Mouse (Mus musculus): ENCODE results near the gene Slc37a1. TPM values are rescaled to one million over a fixed set of nuclear protein-coding genes. Genes with fewer than 3 reads are reported as not detected.
"Not testable (repeated sequence)": the region's sequence is repeated elsewhere in the genome, so short reads cannot be mapped to it uniquely, and the experiment has no call there.

The Slc37a1 gene
- polyA plus RNA-seq, 1 experiment from 2014 or later: 6.7 TPM

DNA sequence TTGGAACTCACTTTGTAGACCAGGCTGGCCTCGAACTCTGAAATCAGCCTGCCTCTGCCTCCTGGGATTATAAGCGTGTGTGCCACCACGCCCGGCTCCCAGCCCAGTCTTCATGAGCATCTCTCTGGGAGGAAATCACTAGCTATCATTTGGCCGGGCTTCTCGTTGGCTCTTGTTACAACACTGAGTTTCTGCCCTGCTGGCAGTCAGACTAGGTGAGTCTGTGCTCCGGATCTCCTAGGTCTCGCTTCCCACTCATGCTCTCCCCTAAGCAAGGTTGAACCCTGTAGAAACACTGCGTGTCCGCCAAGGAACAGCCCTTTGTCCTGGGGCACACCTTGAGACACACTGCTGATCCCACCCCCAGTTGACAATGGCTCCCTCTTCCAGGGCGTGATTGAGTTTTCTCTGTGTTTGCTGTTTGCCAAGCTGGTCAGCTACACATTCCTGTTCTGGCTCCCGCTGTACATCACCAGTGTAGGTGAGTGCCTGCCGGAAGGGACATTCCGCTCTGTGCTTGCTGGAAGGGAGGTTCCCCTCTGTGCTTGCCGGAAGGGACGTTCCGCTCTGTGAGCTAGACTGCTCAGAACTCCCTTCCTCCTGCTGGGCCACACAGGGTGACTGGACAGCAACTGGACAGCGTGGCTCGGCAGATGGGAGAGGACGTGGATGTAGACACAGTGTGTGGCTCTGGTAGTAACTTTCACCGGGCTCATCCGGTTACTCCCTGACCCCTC is 48.9 kb downstream of the Slc37a1 start:
- Histone ChIP-seq H3K27me3 (replicated peaks) (peaks cover 3% of the 10 kb centered on the region; the same call in 1 of the 2 replicates), H3K9me3 (no peaks in the 10 kb centered on the region), H3K4me1 (no peaks in the 10 kb centered on the region), H3K9ac (no peak overlapping the region), H3K36me3 (no peaks in the 10 kb centered on the region), H3K27ac (replicated peaks) (no peak overlapping the region), H3K4me2 (no peak overlapping the region), H3K4me3 (no peak overlapping the region)
- 78% methylated on average over 22 of the region's 22 CpGs for WGBS
- ATAC-seq (ENCODE audit: extremely low read depth, insufficient number of reproducible peaks, low FRiP score, low TSS enrichment): no peak

DNA sequence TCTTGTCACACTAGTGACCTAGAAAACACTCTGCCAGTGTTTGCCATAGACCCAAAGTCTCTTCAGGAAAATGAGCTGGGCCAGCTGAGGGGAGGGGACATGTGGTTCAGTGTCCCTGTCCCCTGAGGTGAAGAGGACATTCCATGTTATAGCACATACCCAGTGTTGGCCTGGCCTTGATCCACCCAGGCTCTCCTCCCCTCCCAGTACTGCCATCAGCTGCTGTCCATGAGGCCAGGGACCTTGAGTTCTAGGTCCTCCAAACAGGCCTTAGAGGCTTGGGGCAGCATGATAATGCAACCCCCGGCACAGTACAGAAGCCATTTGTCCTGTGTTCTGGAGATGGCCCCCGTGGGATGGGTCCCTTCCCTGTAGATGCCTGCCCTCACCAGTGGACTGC is 53.2 kb downstream of the Slc37a1 start:
- Histone ChIP-seq H3K4me3 (no peak overlapping the region), H3K4me2 (no peak overlapping the region), H3K27me3 (replicated peaks) (peaks cover 3% of the 10 kb centered on the region; the same call in 1 of the 2 replicates), H3K9ac (no peak overlapping the region), H3K27ac (replicated peaks) (no peak overlapping the region), H3K36me3 (no peaks in the 10 kb centered on the region), H3K4me1 (no peaks in the 10 kb centered on the region), H3K9me3 (no peaks in the 10 kb centered on the region)
- ATAC-seq (ENCODE audit: extremely low read depth, insufficient number of reproducible peaks, low FRiP score, low TSS enrichment): no peak
- WGBS: 71% methylated on average over 2 of the region's 2 CpGs

DNA sequence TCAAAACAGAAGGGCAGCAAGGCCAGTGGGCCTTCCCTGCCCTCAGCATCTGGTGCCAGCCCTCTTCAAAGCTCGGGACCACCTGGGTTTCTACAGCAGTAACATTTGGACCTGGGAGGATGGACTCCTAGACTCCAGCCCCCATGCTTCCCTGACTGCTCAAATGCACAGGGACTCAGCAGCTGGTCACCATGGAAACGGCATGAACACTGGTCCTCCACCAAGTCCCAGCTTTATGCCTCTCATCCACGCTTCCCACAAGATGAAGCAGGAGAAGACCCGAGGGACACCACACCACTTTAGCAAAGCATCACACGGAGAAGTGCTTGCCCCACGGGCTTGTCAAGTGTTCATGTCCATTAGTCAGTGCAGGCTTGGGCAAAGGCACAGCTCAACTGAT is 55.6 kb downstream of the Slc37a1 start:
- Histone ChIP-seq H3K4me1 (no peaks in the 10 kb centered on the region), H3K36me3 (no peaks in the 10 kb centered on the region), H3K9me3 (no peaks in the 10 kb centered on the region), H3K9ac (no peak overlapping the region), H3K4me2 (no peak overlapping the region), H3K27me3 (replicated peaks) (0 out of 2 replicates have a peak, but pooled peaks cover 3% of the 10 kb centered on the region), H3K27ac (replicated peaks) (no peak overlapping the region), H3K4me3 (no peak overlapping the region)
- WGBS: 69% methylated on average over 6 of the region's 6 CpGs
- ATAC-seq (ENCODE audit: extremely low read depth, insufficient number of reproducible peaks, low FRiP score, low TSS enrichment): no peak

DNA sequence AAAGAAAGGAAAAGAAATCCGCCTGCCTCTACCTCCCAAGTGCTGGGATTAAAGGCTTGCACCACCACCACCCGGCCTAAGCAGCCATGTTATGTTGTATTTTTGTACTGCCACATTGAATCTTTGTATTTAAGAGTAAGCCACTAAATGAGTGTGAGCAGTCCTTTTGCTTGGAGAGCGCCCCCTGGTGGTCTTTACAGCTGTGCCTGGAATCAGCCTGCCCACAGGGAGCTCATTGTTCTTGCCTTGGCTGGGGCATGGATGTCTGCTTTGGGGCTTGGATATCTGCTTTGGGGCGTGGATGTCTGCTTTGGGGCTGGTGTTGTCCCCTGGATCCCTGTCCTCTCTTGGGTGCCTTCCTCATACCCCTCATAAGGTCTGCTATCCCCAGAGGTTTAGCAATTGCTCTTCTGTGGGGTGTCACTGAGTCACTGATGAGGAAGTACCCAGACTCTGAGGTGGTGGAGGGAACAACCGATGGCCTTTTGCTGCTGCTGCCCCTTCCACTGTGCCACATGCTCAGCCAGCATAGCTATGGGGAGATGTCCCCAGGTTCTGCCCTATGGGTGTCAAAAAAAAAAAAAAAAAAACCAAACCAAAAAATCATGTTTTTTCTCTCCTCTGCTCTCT is 57.7 kb downstream of the Slc37a1 start:
- H3K9me3 ChIP-seq: no peaks in the 10 kb centered on the region
- no peak for ATAC-seq (ENCODE audit: extremely low read depth, insufficient number of reproducible peaks, low FRiP score, low TSS enrichment)
- WGBS: 37% methylated on average over 5 of the region's 5 CpGs
- no peak overlapping the region for H3K9ac ChIP-seq
- no peak overlapping the region for H3K4me3 ChIP-seq
- no peaks in the 10 kb centered on the region for H3K27me3 ChIP-seq (replicated peaks)
- H3K4me2 ChIP-seq: no peak overlapping the region
- no peaks in the 10 kb centered on the region for H3K4me1 ChIP-seq
- H3K36me3 ChIP-seq: no peaks in the 10 kb centered on the region
- H3K27ac ChIP-seq (replicated peaks): no peak overlapping the region

DNA sequence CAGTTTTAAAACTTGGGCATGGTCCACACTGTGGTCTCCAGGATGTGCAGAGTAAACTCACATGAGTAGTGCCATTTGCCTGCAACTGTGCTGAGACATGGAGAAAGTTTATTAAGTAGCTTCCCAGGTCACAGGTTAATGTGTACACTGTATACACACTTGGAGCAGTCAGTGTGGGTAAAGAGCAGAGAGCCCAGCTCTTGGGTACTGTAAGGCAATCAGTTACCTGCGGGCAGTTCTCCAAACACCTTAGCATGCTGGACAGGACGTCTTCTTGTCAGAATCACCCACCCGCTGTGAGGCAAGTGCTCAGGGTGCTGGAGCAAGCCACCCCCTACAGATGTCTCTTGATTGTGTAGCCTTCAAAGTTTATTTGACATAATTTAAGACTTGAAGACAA is 58.2 kb downstream of the Slc37a1 start:
- Histone ChIP-seq H3K4me2 (no peak overlapping the region), H3K4me3 (no peak overlapping the region), H3K4me1 (no peaks in the 10 kb centered on the region), H3K9me3 (no peaks in the 10 kb centered on the region), H3K27me3 (replicated peaks) (no peaks in the 10 kb centered on the region), H3K36me3 (no peaks in the 10 kb centered on the region), H3K27ac (replicated peaks) (no peak overlapping the region), H3K9ac (no peak overlapping the region)
- no peak for ATAC-seq (ENCODE audit: extremely low read depth, insufficient number of reproducible peaks, low FRiP score, low TSS enrichment)
- WGBS: 80% methylated on average over 3 of the region's 3 CpGs

DNA sequence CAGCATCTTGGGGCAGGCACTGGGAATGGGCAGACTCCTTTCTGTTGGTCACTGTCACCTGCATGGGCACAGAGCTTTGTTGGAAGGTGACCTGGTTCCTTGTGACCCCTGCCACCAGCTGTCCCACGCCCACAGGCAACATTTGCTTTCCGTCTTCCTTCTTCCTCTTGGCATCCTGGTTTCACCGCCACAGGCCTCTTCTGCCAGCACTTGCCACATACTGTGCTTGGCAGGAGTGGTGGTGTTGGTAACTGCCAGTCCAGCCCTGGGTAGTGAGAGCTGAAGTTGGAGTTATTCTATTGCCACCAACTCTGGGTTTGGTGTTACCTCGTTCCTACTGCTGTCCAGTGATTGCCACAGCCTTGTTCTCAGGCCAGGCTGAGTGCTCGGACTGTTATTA is 61.5 kb downstream of the Slc37a1 start:
- Histone ChIP-seq H3K27me3 (replicated peaks) (no peaks in the 10 kb centered on the region), H3K27ac (replicated peaks) (no peak overlapping the region), H3K9me3 (no peaks in the 10 kb centered on the region), H3K9ac (no peak overlapping the region), H3K4me3 (no peak overlapping the region), H3K36me3 (no peaks in the 10 kb centered on the region), H3K4me1 (no peaks in the 10 kb centered on the region), H3K4me2 (no peak overlapping the region)
- ATAC-seq (ENCODE audit: extremely low read depth, insufficient number of reproducible peaks, low FRiP score, low TSS enrichment): no peak
- WGBS: 72% methylated on average over 5 of the region's 5 CpGs

DNA sequence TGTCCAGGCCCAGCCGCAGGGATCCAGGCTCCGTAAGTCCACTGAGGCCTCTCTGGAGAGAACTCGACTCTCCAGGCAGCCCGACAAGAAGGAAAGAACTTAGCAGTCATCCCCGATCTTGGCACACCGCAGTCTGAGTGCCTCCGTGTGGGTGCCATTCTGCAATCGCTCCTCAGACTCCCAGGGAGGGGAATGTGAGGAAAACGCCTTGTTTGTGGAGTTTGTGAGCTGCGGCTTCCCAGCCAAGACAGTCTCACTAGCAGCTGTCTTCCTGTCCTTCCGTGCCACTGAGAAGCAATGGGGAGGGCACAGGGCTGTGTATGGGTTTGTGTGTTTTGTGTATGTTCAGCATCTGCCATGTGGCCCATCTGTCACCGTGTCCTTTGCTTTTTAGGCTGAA is 62.8 kb downstream of the Slc37a1 start:
- Histone ChIP-seq H3K4me3 (no peak overlapping the region), H3K4me2 (no peak overlapping the region), H3K27me3 (replicated peaks) (no peaks in the 10 kb centered on the region), H3K9ac (no peak overlapping the region), H3K4me1 (no peaks in the 10 kb centered on the region), H3K36me3 (no peaks in the 10 kb centered on the region), H3K27ac (replicated peaks) (no peak overlapping the region), H3K9me3 (no peaks in the 10 kb centered on the region)
- WGBS: 79% methylated on average over 12 of the region's 12 CpGs
- no peak for ATAC-seq (ENCODE audit: extremely low read depth, insufficient number of reproducible peaks, low FRiP score, low TSS enrichment)

DNA sequence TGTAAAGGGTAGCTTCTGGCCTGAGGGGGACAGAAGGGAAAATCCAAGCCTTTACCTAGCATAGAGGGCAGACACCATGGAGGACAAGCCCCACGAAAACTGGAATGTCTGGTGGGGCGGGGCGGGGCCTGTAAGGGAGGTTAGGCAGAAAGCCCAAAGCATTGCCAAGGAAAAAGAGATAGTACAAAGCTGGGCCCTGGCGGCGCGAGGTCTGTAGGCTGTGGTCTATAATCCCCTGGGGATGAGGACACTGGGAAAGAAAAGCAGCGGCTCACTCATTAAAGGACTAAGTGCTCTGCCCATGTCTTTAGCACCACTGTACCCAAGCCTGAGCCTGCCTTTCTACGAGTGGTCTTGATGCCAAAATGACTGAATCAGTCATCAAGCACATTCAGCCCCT is 65.4 kb downstream of the Slc37a1 start:
- 55% methylated on average over 8 of the region's 8 CpGs for WGBS
- Histone ChIP-seq H3K27ac (replicated peaks) (no peak overlapping the region), H3K4me3 (no peak overlapping the region), H3K4me1 (no peaks in the 10 kb centered on the region), H3K27me3 (replicated peaks) (no peaks in the 10 kb centered on the region), H3K4me2 (no peak overlapping the region), H3K36me3 (no peaks in the 10 kb centered on the region), H3K9ac (no peak overlapping the region), H3K9me3 (no peaks in the 10 kb centered on the region)
- ATAC-seq (ENCODE audit: extremely low read depth, insufficient number of reproducible peaks, low FRiP score, low TSS enrichment): no peak

DNA sequence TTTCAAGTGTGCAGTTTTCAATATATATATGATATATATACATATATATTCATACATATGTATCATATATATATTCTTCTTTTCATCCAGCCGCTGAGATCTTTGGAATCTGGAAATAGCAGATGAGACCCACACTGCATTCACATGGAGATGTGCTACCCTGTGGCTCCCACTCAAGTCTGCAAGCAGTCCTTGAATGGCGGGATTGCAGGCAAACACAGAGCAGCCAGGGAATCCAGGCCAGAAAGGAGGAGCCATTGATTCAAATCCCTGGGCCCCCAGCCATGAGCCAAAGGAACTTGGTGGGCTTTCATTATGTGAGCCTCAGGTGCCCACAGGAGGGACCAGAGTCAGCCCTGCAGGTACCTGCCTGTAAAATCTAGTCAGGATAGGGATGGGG is 66.7 kb downstream of the Slc37a1 start:
- no peak for ATAC-seq (ENCODE audit: extremely low read depth, insufficient number of reproducible peaks, low FRiP score, low TSS enrichment)
- no peaks in the 10 kb centered on the region for H3K36me3 ChIP-seq
- WGBS: 87% methylated on average over 2 of the region's 2 CpGs
- H3K9ac ChIP-seq: no peak overlapping the region
- H3K4me2 ChIP-seq: no peak overlapping the region
- H3K27me3 ChIP-seq (replicated peaks): no peaks in the 10 kb centered on the region
- H3K4me3 ChIP-seq: no peak overlapping the region
- no peak overlapping the region for H3K27ac ChIP-seq (replicated peaks)
- H3K4me1 ChIP-seq: no peaks in the 10 kb centered on the region
- no peaks in the 10 kb centered on the region for H3K9me3 ChIP-seq

DNA sequence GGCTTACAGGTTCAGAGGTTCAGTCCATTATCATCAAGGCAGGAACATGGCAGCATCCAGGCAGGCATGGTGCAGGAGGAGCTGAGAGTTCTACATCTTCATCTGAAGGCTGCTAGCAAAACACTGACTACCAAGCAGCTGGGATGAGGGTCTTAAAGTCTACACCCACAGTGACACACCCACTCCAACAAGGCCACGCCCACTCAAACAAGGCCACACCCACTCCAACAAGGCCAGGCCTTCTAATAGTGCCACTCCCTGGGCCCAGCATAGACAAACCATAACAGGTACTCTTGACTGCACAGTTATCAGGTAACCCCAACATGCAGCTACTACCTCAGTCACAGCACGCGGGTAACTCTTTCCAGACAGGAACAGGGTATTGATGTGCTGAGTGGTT is 68.1 kb downstream of the Slc37a1 start:
- not testable (repeated sequence) for H3K4me3 ChIP-seq; H3K4me2 ChIP-seq; H3K27me3 ChIP-seq (replicated peaks); ATAC-seq (ENCODE audit: extremely low read depth, insufficient number of reproducible peaks, low FRiP score, low TSS enrichment); H3K27ac ChIP-seq (replicated peaks); H3K9me3 ChIP-seq; H3K4me1 ChIP-seq; H3K9ac ChIP-seq; H3K36me3 ChIP-seq
- 58% methylated on average over 3 of the region's 3 CpGs for WGBS

DNA sequence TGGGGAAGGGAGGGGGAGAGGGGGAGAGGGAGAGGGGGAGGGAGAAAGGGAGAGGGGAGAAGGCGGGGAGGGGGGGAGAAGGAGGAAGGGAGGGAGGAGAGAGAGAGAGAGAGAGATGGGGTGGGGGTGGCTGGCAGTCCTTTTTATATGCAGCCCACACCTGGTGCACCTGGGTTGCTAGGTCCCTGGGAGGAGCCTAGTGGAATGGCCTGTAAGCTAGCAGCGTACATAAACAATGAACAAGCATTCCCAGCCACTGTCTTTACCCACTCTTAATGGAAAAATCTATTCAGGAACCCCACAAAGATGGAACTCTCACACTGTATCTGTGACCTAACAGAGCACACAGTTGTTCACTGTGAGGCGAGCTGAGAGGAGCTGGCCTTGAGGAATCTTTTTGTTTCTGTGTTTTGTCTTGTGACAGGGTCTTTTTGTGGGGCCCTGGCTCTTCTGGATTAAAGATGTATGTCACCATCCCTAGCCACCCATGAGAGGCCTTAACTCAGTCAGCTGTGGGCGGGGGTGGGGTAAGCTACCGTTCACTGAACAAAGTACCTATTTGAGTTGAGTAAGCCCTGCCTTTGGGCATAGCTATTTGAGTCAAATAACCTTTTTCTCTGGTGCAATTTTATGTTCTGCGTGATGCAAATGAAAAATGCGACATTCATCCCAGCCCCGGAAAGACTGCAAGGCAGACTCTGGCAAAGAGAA is 69.4 kb downstream of the Slc37a1 start:
- ATAC-seq (ENCODE audit: extremely low read depth, insufficient number of reproducible peaks, low FRiP score, low TSS enrichment): no peak
- H3K9ac ChIP-seq: no peak overlapping the region
- no peak overlapping the region for H3K27ac ChIP-seq (replicated peaks)
- H3K9me3 ChIP-seq: no peaks in the 10 kb centered on the region
- no peaks in the 10 kb centered on the region for H3K4me1 ChIP-seq
- H3K4me3 ChIP-seq: no peak overlapping the region
- H3K27me3 ChIP-seq (replicated peaks): no peaks in the 10 kb centered on the region
- H3K36me3 ChIP-seq: no peaks in the 10 kb centered on the region
- H3K4me2 ChIP-seq: no peak overlapping the region
- 46% methylated on average over 7 of the region's 8 CpGs for WGBS

All from heart, embryonic 13.5 days (tissue).